Mouse (Mus musculus) MEL (cell line): ENCODE measurements at regions not wholly inside any gene's neighbourhood (a gene's known extent, or its start where the extent isn't known, plus 50 kb on each side); places are given as distances from the start of the nearest gene placed in this dataset.

Source experiments
- DNase-seq: peaks from one replicate; pipeline ENCODE4 v3.0.0; 2011; ENCODE audit warnings: low read depth, low spot score
- H3K27ac ChIP-seq: 2 replicates; pipeline ENCODE4 v1.5.1; 2012; ENCODE audit warnings: low read depth, mild to moderate bottlenecking, control low read depth, low read length, moderate library complexity; ENCODE audit not compliant: control insufficient read depth
- H3K27me3 ChIP-seq, 2 experiments: fragments of 150-350 bp in 1 of 2; sonication (generic) in 1 of 2; 2 replicates each; pipeline ENCODE4 v1.6.1; 2012; ENCODE audit warnings: low read length in 2 of 2, mild to moderate bottlenecking in 2 of 2, improper control_type of control experiment in 1 of 2, moderate library complexity in 1 of 2; ENCODE audit not compliant: insufficient read depth in 2 of 2, control insufficient read depth in 1 of 2
- H3K36me3 ChIP-seq, 2 experiments: 2 replicates each; pipeline ENCODE4 v1.6.1; 2012 to 2014; ENCODE audit warnings: low read length in 2 of 2, improper control_type of control experiment in 1 of 2, inconsistent platforms in 1 of 2, mild to moderate bottlenecking in 1 of 2; ENCODE audit not compliant: insufficient read depth in 2 of 2, control insufficient read depth in 1 of 2
- H3K4me1 ChIP-seq, 2 experiments: fragments of 150-350 bp in 1 of 2; sonication (generic) in 1 of 2; 2 replicates each; pipeline ENCODE4 v1.6.1; 2012; ENCODE audit warnings: low read length in 2 of 2, improper control_type of control experiment in 1 of 2, mild to moderate bottlenecking in 1 of 2; ENCODE audit not compliant: insufficient read depth in 2 of 2, control insufficient read depth in 1 of 2
- H3K4me3 ChIP-seq, 2 experiments: fragments of 150-350 bp in 1 of 2; sonication (generic) in 1 of 2; 2 replicates each; pipeline ENCODE4 v1.5.1; 2012; ENCODE audit warnings: low read depth in 2 of 2, low read length in 2 of 2, mild to moderate bottlenecking in 2 of 2, moderate library complexity in 2 of 2, control low read depth in 1 of 2, improper control_type of control experiment in 1 of 2; ENCODE audit not compliant: control insufficient read depth in 1 of 2, insufficient read depth in 1 of 2
- H3K79me2 ChIP-seq: 2 replicates; pipeline ENCODE4 v1.6.1; 2012; ENCODE audit warnings: mild to moderate bottlenecking, low read length, moderate library complexity; ENCODE audit not compliant: control insufficient read depth, poor library complexity, insufficient read depth
- H3K9ac ChIP-seq: 2 replicates; pipeline ENCODE4 v1.6.1; 2012; ENCODE audit warnings: low read depth, mild to moderate bottlenecking, control low read depth, low read length, moderate library complexity; ENCODE audit not compliant: control insufficient read depth, poor library complexity, severe bottlenecking
- H3K9me3 ChIP-seq: fragments of 150-350 bp; sonication (generic); replicated peaks from 2 replicates; pipeline ENCODE4 v1.6.1; 2012; ENCODE audit warnings: mild to moderate bottlenecking, low read length, improper control_type of control experiment, moderate library complexity; ENCODE audit not compliant: insufficient read depth
- BHLHE40 ChIP-seq: IDR thresholded peaks from 2 replicates; pipeline ENCODE4 v1.6.1; 2012; ENCODE audit warnings: low read depth, mild to moderate bottlenecking, inconsistent platforms, low read length, improper control_type of control experiment, borderline replicate concordance
- CHD1 ChIP-seq: IDR thresholded peaks from 2 replicates; pipeline ENCODE4 v1.6.1; 2012; ENCODE audit warnings: low read depth, mild to moderate bottlenecking, inconsistent platforms, low read length, improper control_type of control experiment
- CHD2 ChIP-seq: IDR thresholded peaks from 2 replicates; pipeline ENCODE4 v1.6.1; 2011; ENCODE audit warnings: low read length, improper control_type of control experiment
- ELF1 ChIP-seq: IDR thresholded peaks from 2 replicates; pipeline ENCODE4 v1.6.1; 2014; ENCODE audit warnings: low read depth, mild to moderate bottlenecking, inconsistent platforms, low read length, improper control_type of control experiment, moderate library complexity
- EP300 ChIP-seq, 2 experiments: IDR thresholded peaks; 2 replicates each; pipeline ENCODE4 v1.6.1; 2011; ENCODE audit warnings: improper control_type of control experiment in 2 of 2, low read length in 2 of 2, low read depth in 1 of 2, mild to moderate bottlenecking in 1 of 2
- ETS1 ChIP-seq: IDR thresholded peaks from 2 replicates; pipeline ENCODE4 v1.6.1; 2012; ENCODE audit warnings: low read depth, mild to moderate bottlenecking, inconsistent platforms, low read length, improper control_type of control experiment, moderate library complexity
- MAX ChIP-seq: IDR thresholded peaks from 2 replicates; pipeline ENCODE4 v1.6.1; 2011; ENCODE audit warnings: low read length, improper control_type of control experiment
- MAZ ChIP-seq: IDR thresholded peaks from 2 replicates; pipeline ENCODE4 v1.6.1; 2012; ENCODE audit warnings: low read depth, mild to moderate bottlenecking, inconsistent platforms, low read length, improper control_type of control experiment
- MEF2A ChIP-seq: IDR thresholded peaks from 2 replicates; pipeline ENCODE4 v1.6.1; 2014; ENCODE audit warnings: low read depth, mild to moderate bottlenecking, inconsistent platforms, low read length, improper control_type of control experiment; ENCODE audit not compliant: poor library complexity, insufficient replicate concordance, severe bottlenecking; ENCODE audit errors: extremely low read depth
- MXI1 ChIP-seq: IDR thresholded peaks from 2 replicates; pipeline ENCODE4 v1.6.1; 2011; ENCODE audit warnings: mild to moderate bottlenecking, low read depth, low read length, improper control_type of control experiment
- MYB ChIP-seq: IDR thresholded peaks from 2 replicates; pipeline ENCODE4 v1.6.1; 2011; ENCODE audit warnings: mild to moderate bottlenecking, low read depth, low read length, improper control_type of control experiment
- NELFE ChIP-seq: IDR thresholded peaks from 2 replicates; pipeline ENCODE4 v1.6.1; 2011; ENCODE audit warnings: low read depth, low read length, improper control_type of control experiment
- POLR2AphosphoS2 ChIP-seq: IDR thresholded peaks from 2 replicates; pipeline ENCODE4 v1.6.1; 2011; ENCODE audit warnings: low read length, improper control_type of control experiment
- POLR2AphosphoS5 ChIP-seq: IDR thresholded peaks from 2 replicates; pipeline ENCODE4 v1.6.1; 2012; ENCODE audit warnings: low read depth, borderline replicate concordance, mild to moderate bottlenecking, inconsistent platforms, low read length, moderate library complexity, mixed read lengths
- RAD21 ChIP-seq: IDR thresholded peaks from 2 replicates; pipeline ENCODE4 v1.6.1; 2011; ENCODE audit warnings: mild to moderate bottlenecking, low read depth, low read length, improper control_type of control experiment
- SIN3A ChIP-seq: IDR thresholded peaks from 2 replicates; pipeline ENCODE4 v1.6.1; 2012; ENCODE audit warnings: low read length, improper control_type of control experiment, inconsistent platforms
- TCF12 ChIP-seq: IDR thresholded peaks from 2 replicates; pipeline ENCODE4 v1.6.1; 2014; ENCODE audit warnings: low read depth, mild to moderate bottlenecking, inconsistent platforms, low read length, improper control_type of control experiment, moderate library complexity
- USF2 ChIP-seq, 2 experiments: IDR thresholded peaks; 2 replicates each; pipeline ENCODE4 v1.6.1; 2011 to 2012; ENCODE audit warnings: improper control_type of control experiment in 2 of 2, low read length in 2 of 2, borderline replicate concordance in 1 of 2, inconsistent platforms in 1 of 2, low read depth in 1 of 2, mild to moderate bottlenecking in 1 of 2; ENCODE audit not compliant: insufficient read depth in 1 of 2
- ZC3H11A ChIP-seq: IDR thresholded peaks from 2 replicates; pipeline ENCODE4 v1.6.1; 2012; ENCODE audit warnings: low read depth, mild to moderate bottlenecking, inconsistent platforms, low read length, improper control_type of control experiment
- ZNF384 ChIP-seq: IDR thresholded peaks from 2 replicates; pipeline ENCODE4 v1.6.1; 2012; ENCODE audit warnings: low read depth, mild to moderate bottlenecking, inconsistent platforms, low read length, improper control_type of control experiment

DNA sequence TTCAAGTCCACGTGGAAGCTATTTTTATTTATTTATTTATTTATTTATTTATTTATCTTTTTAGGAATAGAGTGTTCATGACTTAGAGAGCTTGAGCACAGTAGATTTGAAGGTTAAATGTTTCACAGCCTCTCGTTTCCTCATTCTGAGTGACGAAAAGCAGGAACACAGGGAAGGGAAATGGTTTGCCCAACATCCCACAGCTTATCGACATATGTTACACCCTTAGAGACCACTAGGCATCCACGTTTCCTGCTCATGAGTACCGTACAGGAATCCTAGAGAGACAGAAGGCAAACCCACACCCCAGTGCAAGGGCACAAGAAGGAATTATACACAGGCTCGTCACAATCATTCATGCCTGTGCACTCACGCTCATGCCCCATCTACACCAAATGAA, 122.5 kb upstream of the Thbs1 start:
- no peak overlapping the region for H3K27ac ChIP-seq

DNA sequence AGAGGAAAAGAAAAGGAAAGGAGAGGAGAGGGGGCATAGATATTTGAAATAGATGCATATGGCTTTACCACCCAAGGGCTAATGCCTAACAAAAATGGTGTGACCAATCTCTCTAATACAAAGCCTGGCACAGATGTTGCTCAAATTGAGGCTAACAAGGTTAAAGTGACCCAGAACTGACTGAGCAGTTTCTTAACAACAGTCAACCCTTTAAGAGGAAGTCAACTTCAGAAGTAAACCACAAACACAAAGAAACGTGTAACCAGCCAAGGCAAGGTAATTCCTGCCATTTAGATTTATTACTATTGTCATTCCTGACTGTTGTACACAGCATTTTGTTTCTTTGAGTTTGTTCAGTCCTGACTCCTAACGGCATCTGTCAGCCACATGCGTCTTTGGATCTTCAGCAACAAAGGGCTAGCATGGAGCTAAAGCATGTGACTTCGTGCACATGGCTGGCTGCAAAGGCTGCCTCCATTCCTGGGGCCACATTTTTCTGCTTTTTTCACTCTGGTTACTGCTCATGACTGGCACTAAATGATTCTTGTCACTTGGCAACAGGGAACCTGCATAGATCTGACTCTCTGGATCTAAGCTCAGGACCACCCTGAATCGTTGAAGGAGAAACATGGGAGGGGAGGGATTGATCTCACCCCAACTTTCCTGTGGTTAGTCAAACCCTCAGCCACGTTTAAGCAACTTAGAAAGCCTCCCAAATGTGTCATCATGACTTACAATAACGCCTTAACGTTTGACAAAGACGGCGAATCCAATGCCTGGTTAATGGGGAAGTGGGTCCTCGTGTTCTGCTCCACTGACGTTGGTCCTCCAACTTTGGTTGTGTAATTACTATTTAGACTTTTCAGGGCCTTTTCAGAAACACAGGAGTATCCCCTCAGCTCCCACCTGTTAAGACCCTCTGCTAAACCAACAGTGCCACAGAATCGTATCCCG, 115.3 kb upstream of the Thbs1 start:
- Histone ChIP-seq H3K9ac (no peak overlapping the region), H3K4me3 (no peak overlapping the region), H3K27ac (no peak overlapping the region), H3K4me1 (no peaks in the 10 kb centered on the region), H3K27me3 (no peaks in the 10 kb centered on the region), H3K79me2 (no peaks in the 10 kb centered on the region), H3K9me3 (no peaks in the 10 kb centered on the region), H3K36me3 (no peaks in the 10 kb centered on the region)
- no peak for DNase-seq
- TF ChIP-seq CHD1 (no peak), TCF12 (no peak), ZC3H11A (no peak), EP300 (IDR thresholded peaks at IDR 0.05; ENCODE audit: low read depth in 1 of 2, low read length in 2 of 2) (no peak), NELFE (no peak), POLR2AphosphoS2 (no peak), MEF2A (no peak), ZNF384 (no peak), CHD2 (no peak), MYB (no peak), USF2 (IDR thresholded peaks at IDR 0.05; ENCODE audit: borderline replicate concordance in 1 of 2, insufficient read depth in 1 of 2, low read depth in 1 of 2, low read length in 2 of 2) (no peak)

More for the DNA sequence above, 122.5 kb upstream of the Thbs1 start:
- DNase-seq = no peak
- Histone ChIP-seq H3K9me3 (no peaks in the 10 kb centered on the region), H3K79me2 (no peaks in the 10 kb centered on the region), H3K4me1 (no peaks in the 10 kb centered on the region), H3K36me3 (no peaks in the 10 kb centered on the region), H3K4me3 (no peak overlapping the region), H3K27me3 (no peaks in the 10 kb centered on the region)
- TF ChIP-seq POLR2AphosphoS2 (no peak), EP300 (IDR thresholded peaks at IDR 0.05; ENCODE audit: low read depth in 1 of 2, low read length in 2 of 2) (no peak), BHLHE40 (no peak), MXI1 (no peak), RAD21 (no peak), ETS1 (no peak), MEF2A (no peak), POLR2AphosphoS5 (no peak), MAX (no peak), SIN3A (no peak), ELF1 (no peak), MAZ (no peak)
- TF ChIP-seq, all 39 proteins: peak for 0
- H3K9ac ChIP-seq = no peak overlapping the region
